Mouse (Mus musculus): ENCODE measurements around the gene Emilin1.

Gene Emilin1

GRCm38 (mm10) chr5:30925217-30925616 is 12.0 kb downstream of the Emilin1 start:
- no peak for DNase-seq (ENCODE audit: low spot score)

GRCm38 (mm10) chr5:30926073-30926472 is 12.9 kb downstream of the Emilin1 start:
- no peak for DNase-seq (ENCODE audit: low spot score)

- DNase-seq (ENCODE audit: low spot score), result no peak
Measured at GRCm38 (mm10) chr5:30927945-30928529, 14.8 kb downstream of the Emilin1 start.

GRCm38 (mm10) chr5:30930121-30930520 is 16.9 kb downstream of the Emilin1 start:
- no peak for DNase-seq (ENCODE audit: low spot score)

GRCm38 (mm10) chr5:30930846-30931245 is 17.6 kb downstream of the Emilin1 start:
- no peak for DNase-seq (ENCODE audit: low spot score)

GRCm38 (mm10) chr5:30931378-30931777 is 18.2 kb downstream of the Emilin1 start:
- no peak for DNase-seq (ENCODE audit: low spot score)

GRCm38 (mm10) chr5:30933705-30934104 is 20.5 kb downstream of the Emilin1 start:
- no peak for DNase-seq (ENCODE audit: low spot score)

- DNase-seq (ENCODE audit: low spot score), result no peak
Measured at GRCm38 (mm10) chr5:30934725-30935461, 21.7 kb downstream of the Emilin1 start.

- DNase-seq (ENCODE audit: low spot score), result no peak
Measured at GRCm38 (mm10) chr5:30943004-30943403, 29.8 kb downstream of the Emilin1 start.

- no peak for DNase-seq (ENCODE audit: low spot score)
Measured at GRCm38 (mm10) chr5:30944344-30944743, 31.1 kb downstream of the Emilin1 start.

- peak; percentile 33 for DNase-seq (ENCODE audit: low spot score)
Measured at GRCm38 (mm10) chr5:30944956-30945781, 32.0 kb downstream of the Emilin1 start, which contains the start of gene Cgref1. TSS of gene Cgref1 (minus strand) at chr5:30945591.

- DNase-seq (ENCODE audit: low spot score), result no peak
Measured at GRCm38 (mm10) chr5:30948620-30949019, 35.4 kb downstream of the Emilin1 start.

- peak; percentile 92 for DNase-seq (ENCODE audit: low spot score)
Measured at GRCm38 (mm10) chr5:30949654-30950326, 36.6 kb downstream of the Emilin1 start.

GRCm38 (mm10) chr5:30950451-30950850 is 37.2 kb downstream of the Emilin1 start:
- no peak for DNase-seq (ENCODE audit: low spot score)

GRCm38 (mm10) chr5:30950922-30951321 is 37.7 kb downstream of the Emilin1 start:
- no peak for DNase-seq (ENCODE audit: low spot score)

- DNase-seq (ENCODE audit: low spot score), result no peak
Measured at GRCm38 (mm10) chr5:30951706-30952105, 38.5 kb downstream of the Emilin1 start.

GRCm38 (mm10) chr5:30952551-30952950 is 39.3 kb downstream of the Emilin1 start:
- DNase-seq (ENCODE audit: low spot score), result no peak

- no peak for DNase-seq (ENCODE audit: low spot score)
Measured at GRCm38 (mm10) chr5:30954065-30954464, 40.9 kb downstream of the Emilin1 start.

- no peak for DNase-seq (ENCODE audit: low spot score)
Measured at GRCm38 (mm10) chr5:30954556-30954955, 41.4 kb downstream of the Emilin1 start.

- no peak for DNase-seq (ENCODE audit: low spot score)
Measured at GRCm38 (mm10) chr5:30955751-30956150, 42.5 kb downstream of the Emilin1 start.

- DNase-seq (ENCODE audit: low spot score), result no peak
Measured at GRCm38 (mm10) chr5:30957891-30958290, 44.7 kb downstream of the Emilin1 start.

- no peak for DNase-seq (ENCODE audit: low spot score)
Measured at GRCm38 (mm10) chr5:30959198-30959854, 46.1 kb downstream of the Emilin1 start.

Measured in ovary, adult 18-20 months (tissue).